Mouse (Mus musculus) urinary bladder, postnatal 36 days (tissue): ENCODE data around the gene Xrcc6.

Source experiments
- DNase-seq, 2 experiments: peaks; one replicate each; pipeline ENCODE4 v3.0.0; 2022; ENCODE audit warnings: low spot score in 2 of 2, mixed read lengths in 1 of 2

Xrcc6 gene

DNA sequence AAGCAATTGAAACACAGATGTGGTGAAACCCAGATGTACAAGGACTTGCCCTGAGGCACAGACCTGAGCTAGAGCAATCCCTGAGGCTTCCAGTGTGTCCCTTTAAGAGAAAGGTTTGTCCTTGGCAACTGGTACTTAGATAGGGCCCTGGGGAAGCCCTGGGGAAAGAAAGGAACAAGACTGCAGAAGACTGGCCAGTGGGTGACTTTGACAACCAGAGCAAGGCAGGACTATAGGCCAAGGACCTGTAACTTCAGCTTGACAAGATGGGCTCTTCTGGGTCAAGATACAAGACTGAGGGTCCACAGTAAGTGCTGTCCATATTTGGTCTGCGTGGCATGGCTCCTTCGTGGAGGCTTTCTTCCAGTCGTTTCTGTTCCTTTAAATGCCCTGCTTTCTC is at the start of gene Xrcc6:
Gene Xrcc6, plus strand, starts transcription at position 190 of the 400 bp plus-strand sequence.
- no peak for DNase-seq

DNA sequence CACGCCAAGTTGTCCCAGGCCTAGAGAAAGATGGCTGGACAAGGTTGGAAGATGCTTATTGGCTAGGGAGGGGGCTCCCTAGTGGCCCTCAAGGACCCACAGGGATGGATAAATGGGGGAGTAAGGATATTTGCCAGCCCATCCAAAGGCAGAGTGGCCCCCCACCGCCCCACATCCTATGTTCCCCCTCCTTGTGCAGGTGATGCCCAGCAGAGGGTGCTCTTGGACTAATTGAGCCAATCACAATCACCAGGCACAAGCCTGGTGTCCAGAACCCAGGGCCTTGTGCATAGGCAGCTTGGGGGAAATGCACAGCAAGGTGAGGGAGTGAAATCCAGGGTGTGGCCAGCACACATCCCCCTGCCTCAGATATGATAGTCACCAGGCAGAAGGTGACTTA is 49.4 kb upstream of the Xrcc6 start:
- no peak for DNase-seq

DNA sequence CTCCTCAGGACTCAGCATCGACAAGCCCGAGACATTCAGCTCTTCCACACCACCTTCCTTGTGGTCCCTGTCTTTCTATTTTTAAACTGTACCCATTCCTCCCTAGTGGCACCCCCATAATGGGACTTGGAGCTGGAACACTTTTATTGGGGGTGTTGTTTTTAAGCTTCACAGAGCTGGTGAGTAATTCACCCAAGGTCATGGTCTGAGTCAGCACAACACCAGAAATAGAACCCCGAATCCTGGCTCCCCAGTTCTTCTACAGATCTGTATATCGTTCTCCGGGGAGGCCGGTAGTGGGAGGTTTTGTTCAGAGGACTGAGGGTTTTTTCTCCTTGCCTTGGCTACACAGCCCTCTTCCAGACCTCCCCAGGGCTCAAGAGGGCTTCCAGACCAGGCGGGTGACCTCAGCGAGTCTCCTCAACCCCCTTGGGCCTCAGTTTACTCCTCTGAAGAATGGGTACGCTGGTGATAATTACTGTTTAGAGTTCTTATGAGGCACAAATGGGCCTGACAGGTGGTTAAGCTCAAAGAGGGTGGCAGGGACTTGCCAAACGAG is 48.4 kb upstream of the Xrcc6 start:
- no peak for DNase-seq

DNA sequence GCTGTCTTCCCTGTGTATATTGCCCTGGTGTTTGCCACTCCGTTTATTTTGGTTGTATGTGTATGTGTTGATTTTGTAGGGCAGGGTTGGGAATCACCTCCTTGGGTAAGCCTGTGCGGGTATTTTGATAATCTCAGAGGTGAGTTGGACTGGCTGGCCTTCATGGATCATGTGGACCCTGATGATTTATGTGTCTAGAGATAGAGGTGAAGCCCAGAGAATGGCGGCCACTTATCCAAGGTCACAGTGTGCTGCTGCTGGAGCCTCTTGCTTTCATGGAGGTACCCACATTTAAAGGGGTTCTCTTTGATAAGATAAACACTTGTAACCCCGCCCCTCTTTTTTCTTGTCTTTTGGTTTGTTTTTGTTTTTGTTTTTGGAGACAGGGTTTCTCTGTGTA is 47.9 kb upstream of the Xrcc6 start:
- no peak for DNase-seq

DNA sequence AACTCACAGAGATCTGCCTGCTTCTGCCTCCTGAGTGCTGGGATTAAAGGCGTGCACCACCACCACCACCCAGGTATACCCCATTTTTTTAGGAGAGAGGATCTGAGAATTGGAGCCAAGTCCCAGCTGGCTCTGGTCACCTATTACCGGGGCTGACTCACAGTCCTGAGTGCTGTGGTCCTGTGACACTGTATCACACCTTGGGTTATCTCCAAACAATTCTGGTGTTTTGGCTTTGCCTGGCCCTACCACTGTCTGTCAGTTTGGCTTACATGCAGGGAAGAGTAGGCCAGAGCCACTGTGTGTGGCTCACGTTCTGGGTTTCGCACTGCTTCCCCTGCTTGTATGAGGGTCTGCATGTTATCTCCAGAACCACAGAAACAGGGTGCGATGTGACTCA is 47.4 kb upstream of the Xrcc6 start:
- DNase-seq: no peak

GRCm38 (mm10) chr15:81941010-81941409 is 46.6 kb upstream of the Xrcc6 start:
- no peak for DNase-seq

- no peak for DNase-seq
These were observed 44.4 kb upstream of the Xrcc6 start for GRCm38 (mm10) chr15:81943176-81943749.

GRCm38 (mm10) chr15:81949076-81949475 is 38.6 kb upstream of the Xrcc6 start:
- no peak for DNase-seq

DNA sequence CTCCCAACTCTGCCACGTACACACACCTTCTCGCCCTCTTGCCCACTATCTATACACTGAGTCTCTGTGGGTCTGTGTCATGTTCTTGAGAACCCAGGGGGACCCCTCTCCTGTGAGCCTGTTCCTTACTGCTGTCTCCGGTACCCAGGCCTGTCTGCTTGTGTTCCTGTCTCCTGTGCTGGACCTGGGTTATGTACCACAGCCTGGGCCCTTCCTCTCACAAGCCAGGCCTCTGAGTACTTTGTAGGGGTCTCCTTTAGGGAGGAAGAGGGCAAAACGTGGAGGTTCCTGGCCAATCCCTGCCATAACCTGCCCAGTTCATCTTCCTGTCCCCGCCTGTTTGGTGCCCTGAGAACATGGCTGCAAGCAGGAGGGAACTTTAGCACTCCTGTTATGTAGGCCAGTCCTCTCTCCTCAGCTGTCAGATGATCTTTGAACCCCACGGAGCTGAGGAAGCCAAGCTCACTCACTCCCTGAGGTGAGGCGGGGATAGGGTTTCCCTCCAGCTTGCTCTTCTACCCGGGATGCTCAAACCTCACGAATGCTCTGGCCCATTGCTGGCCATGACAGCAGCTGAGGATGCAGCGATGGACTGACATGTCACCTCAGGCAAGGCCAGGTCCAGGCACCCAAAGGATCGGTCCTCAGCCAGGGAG is 38.0 kb upstream of the Xrcc6 start:
- no peak for DNase-seq

GRCm38 (mm10) chr15:81950716-81951115 is 36.9 kb upstream of the Xrcc6 start:
- no peak for DNase-seq

- no peak for DNase-seq
These were observed 36.5 kb upstream of the Xrcc6 start for GRCm38 (mm10) chr15:81951159-81951558.

DNA sequence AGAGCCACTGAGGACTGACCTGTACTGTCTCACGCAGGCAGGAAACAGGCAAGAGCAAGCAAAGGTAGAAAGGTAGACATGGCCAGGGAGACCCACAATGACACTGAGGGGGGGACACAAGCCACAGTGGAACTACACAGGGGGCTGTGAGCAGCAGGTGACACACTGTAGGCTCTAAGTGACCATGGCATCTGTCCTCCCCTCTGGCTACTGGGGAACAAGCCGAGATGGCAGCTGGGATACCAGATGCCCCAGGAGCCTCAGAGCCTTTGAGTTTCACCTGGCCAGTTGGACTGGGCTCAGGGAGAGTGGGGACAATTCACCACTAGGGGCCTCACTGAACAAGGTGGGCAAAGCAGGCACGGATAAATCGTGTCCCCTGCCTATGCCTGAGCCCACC is 35.3 kb upstream of the Xrcc6 start:
- no peak for DNase-seq

GRCm38 (mm10) chr15:81954151-81954583 is 33.5 kb upstream of the Xrcc6 start:
- no peak for DNase-seq

- no peak for DNase-seq
These were observed 32.9 kb upstream of the Xrcc6 start for GRCm38 (mm10) chr15:81954716-81955115.

GRCm38 (mm10) chr15:81955414-81955813 is 32.2 kb upstream of the Xrcc6 start:
- no peak for DNase-seq

DNA sequence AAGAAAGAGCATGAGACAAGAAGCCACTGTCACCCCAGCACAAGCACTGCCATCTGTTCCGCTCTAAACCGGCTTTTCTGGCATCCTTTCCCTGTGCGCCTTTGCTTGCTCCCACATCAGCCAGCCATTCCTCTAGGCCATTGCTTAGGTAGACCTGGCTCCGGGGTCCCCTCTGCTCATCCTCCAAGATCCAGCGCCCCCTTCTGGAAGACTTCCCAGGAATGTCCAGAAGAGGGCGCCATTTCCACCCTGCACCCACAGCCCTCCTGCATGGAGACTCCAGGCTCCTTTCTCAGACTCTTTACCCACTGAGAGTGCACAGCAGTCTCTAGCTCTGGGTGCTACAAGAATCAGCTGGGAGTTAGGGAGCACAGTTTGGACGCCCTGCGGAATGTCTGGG is 31.2 kb upstream of the Xrcc6 start:
- no peak for DNase-seq

DNA sequence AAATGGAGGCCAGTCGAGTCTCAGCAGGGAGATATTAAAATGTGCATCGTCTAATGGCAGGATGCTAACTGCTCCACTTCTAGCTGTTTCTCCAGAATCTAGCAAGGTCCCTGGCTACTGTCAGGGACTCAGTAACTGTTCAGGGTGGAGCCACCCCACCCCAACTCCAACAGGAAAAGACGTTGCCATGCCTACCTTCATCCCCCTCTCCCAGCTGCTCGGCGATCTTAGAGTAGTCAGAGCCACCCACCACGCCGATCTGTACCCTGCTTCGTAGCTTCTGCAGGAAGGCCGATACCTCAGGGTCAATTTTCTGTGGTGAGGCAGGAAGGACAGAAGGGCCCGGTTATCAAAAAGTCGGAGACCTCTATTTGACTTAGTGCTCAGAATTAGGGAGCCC is 30.0 kb upstream of the Xrcc6 start:
- no peak for DNase-seq

GRCm38 (mm10) chr15:81958906-81959305 is 28.7 kb upstream of the Xrcc6 start:
- no peak for DNase-seq

DNA sequence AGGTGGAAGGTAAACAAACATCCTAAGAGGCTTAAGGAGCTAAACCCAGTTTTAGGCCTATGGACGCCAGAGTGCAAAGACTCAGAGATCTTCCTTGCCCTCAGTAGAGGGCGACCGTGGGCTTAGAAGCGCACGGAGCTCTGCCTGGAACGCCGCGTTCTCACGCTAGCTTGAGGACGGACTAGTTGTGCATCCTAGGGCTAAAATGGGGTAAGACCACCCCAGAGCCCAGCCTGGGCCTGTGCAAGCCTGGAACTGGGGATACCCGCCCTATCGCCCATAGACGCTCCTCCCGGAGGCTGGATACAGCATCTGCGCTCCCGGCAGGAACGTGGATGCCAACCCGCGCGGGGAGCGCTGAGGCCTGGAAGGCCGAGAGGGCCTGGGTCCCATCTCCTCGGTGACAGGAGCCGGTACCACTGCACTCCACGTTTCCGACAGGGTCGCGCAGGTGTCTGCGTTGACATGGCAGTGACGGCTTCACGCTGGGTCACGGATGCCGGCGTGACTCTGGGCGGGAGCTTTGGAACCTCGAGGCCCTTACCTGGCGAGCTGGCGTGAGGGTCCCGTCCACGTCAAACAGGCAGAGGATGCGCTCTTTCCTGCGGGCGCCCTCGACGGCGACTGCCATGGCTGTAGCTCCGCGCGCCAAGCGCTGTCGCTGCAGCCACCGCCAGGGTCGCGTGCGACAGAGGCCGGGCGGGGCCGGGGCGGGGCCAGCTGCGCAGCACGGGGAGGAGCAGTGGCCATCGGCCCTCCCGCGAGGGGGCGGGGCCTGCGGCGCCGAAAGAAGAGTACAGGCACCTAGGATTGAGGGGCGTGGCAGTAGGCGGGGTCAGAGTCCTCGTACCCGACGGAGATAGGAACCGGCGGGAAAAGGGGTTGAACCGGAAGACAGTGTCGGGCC is 27.2 kb upstream of the Xrcc6 start, which contains the start of gene Pmm1:
Gene Pmm1, minus strand, starts transcription at position 760 of the 907 bp plus-strand sequence.
- peak; percentile 96 to 99 for DNase-seq

- no peak for DNase-seq
These were observed 26.6 kb upstream of the Xrcc6 start for GRCm38 (mm10) chr15:81961078-81961451.

GRCm38 (mm10) chr15:81964262-81964661 is 23.4 kb upstream of the Xrcc6 start:
- DNase-seq: no peak

GRCm38 (mm10) chr15:81964980-81965545 is 22.6 kb upstream of the Xrcc6 start:
- no peak for DNase-seq
